Mouse (Mus musculus): Measurements from ENCODE around the gene Soat2.
"Not testable (repeated sequence)": the region's sequence is repeated elsewhere in the genome, so short reads cannot be mapped to it uniquely, and the experiment has no call there.

The Soat2 gene

DNA sequence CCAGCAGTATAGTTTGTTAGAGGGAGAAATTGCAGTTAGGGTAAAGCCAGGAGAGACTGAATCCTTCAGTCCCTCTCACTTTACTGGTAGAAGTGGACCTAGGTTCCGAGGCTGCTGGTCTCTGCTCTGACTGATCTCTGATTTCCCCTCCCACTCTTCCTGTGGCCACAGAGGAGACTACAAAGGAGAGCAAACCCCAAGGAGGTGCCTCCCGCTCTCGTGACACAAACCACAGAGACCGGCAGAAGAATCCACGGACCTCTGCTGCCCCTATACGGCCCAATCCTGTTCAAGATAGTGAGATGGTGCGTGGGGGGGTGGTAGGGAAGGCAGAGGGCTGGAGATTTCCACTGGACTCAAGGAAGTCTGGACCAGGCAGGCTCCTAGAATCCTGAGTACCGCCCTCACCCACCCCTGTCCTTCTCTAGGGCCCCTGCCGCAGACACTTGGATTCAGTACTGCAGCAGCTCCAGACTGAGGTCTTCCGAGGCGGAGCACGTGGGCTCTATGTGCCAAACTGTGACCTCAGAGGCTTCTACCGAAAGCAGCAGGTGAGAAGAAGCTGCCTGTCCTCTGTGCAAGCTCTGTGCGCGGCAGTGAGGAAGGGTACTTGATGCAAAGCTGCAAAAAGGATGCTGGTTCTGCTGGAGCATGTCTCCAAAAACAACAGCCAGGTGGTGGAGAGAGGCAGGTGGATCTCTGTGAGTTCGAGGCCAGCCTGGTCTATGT, 2.5 kb upstream of the Soat2 start:
- DNase-seq: no peak

DNA sequence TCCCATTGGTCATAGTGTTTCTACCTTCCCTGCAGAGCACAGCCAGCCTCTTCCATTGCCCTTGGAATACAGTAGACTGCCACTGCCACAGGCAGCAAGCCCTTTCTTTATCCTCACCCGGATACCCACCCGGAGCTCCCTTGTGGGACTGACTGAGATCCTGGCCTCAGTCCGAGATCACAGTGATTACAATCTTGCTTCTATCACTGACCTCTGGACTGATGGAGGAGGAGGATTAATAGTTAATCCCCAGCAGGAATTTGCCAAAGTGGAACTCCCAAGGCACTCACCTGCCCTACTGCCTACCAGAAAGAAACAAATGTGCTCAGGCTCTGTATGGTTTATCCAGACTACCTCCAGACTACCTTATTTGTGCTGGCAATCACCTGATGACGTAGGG, 765 bp upstream of the Soat2 start:
- no peak for DNase-seq

DNA sequence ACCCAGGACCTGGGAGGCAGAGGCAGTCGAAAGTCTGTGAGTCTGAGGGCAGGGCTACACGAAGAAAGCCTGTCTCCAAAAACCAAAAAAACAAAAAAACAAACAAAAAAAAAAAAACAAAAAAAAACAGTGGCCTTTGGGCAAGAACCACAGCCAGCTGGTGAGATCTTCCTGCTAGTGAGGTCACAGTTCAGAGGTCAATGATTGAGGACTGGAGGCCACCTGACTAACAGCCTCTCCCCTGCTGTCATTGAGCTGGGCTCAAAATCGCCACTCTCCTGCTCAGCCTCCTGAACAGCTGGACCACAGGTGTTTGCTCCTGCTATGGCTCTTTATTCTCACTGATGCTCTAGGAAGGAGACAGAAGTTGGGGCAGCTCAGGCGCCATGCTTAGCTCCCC, 2.3 kb downstream of the Soat2 start:
- DNase-seq: no peak

DNA sequence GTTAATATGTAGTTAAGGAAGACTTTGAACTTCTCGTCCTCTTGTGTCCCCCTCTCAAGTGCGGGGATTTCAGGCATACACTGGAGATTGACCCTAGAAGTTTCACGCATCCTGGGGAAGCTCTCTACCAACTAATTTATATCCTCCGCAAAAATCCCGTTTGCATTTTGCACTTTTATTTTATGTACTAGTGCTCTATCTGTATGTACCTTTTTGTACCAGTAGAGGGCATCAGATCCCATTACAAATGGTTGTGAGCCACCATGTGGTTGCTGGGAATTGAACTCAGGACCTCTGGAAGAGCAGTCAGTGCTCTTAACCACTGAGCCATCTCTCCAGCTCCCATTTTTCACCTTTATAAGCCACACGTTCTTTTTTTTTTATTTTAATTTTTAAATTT, 4.7 kb downstream of the Soat2 start:
- DNase-seq: not testable (repeated sequence)

DNA sequence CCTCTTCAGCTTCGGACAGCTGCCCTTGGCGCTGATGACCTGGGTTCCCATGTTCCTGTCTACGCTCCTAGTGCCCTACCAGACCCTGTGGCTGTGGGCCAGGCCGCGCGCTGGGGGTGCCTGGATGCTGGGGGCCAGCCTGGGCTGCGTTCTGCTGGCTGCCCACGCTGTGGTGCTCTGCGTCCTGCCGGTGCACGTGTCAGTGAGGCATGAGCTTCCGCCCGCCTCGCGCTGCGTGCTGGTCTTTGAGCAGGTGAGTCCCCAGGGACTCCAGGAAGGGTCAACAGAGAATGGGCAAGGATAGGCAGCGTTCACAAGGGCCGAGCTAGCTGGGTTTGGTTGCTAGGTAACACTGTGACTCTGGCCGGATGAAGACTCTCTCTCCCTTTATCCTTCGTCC, 6.5 kb downstream of the Soat2 start:
- DNase-seq: no peak

DNA sequence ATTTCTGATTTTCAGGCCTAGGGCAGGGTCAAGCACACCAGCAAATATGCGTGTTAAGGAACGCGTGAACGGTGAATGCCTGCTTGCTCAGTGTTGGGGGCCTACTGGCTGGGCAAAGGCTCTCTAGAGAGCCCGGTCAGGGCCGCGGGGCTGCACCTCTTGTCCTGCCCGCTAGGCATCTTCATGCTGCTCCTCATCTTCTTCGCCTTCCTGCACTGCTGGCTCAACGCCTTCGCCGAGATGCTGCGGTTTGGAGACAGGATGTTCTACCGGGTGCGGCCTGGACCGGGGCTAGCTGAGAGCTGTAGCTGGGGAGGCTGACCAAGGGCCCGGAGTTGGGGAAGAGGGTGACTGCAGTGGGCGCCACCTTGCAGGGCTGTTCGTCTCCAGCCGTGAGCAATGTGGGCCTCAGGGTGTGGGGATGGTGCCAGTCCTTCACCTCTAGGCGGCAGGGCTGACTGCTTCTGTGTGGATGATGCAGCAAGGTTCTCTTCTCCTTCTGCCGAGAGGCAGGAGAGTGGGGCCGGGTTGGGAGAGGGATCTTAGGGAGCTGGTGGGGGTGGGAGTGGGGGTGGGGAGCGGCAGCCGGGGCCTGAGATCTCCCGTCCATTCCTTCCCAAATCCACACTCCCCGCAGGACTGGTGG, 10.2 kb downstream of the Soat2 start:
- DNase-seq: no peak

DNA sequence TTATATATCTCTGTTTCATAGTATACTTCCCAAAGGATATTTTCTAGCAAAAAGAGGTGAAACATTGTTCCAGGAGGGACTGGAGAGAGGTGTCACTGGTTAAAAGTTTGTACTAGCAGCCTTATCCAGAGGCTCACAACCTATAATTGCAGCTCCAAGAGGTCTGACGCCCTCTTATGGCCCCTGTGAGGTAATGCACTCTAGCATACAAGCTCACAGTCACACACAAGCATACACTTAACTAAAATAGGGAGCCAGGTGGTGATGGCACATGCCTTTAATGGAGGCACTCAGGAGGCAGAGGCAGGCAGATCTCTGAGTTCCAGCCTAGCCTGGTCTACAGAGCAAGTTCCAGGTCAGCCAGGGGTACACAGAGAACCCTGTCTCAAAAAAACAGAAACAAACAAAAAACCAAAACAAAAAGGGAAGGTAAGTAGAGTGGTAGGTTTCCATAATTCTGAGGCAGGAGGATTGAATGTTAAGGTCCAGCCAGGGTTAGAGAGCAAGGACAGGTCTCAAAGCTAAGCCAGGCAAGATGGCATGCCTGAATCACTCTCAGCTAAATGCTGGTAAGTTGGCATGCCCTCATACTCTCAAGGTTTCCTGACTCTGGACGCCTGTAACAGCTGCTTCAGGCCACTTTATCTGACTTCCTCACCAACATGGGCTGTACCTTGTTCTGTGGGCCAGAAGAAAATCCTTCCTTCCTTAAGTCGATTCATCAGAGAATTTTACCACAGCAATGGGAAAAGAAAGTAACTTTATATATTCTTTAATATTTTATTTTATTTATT, 13.8 kb downstream of the Soat2 start:
- DNase-seq: no peak

DNA sequence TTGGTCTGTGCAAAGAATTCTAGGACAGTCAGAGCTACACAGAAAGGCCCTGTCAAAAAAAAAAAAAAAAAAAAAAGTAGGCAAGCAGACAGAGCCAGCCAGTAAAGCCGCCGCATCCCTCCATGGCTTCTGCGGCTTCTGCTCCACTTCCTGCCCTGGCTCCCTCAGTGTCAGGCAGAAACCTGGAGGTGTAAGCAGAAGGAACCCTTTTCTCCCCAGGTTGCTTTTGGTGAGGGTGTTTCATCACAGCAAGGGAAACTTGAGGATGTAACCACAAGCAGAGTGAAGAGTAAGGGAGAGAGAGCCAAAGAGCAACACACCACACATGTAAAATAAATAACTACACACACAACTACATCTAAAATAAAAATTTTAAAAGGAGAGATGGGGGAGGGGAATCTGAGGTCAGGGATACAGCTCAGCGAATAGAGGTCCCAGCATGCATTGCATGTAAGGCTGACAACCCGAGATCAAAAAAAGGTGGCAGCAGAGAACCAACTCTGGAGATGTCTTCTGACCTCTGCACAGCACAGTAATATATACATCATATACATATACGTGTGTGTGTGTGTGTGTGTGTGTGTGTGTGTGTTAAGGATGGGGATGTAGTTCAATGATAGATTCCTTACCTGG, 15.3 kb downstream of the Soat2 start:
- no peak for DNase-seq

DNA sequence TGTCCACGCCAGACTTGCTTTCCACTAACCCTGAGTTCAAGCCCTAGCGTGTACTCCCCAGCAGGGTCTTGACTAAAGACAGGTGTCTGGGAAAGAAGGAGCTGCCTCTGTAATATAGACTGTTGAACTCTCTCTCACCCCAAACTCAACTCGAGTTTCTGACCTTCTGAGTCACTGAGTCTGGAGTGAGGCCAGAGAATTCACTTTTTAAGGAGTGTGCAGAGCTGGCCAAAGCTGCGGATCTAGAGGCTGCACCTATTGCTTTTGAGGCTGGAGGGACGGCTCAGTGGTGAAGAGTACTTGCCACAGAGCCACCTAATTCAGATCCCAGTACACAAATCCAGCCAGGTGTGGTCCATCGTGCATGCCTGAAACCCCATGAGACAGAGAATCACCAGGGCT, 17.3 kb downstream of the Soat2 start:
- no peak for DNase-seq

DNA sequence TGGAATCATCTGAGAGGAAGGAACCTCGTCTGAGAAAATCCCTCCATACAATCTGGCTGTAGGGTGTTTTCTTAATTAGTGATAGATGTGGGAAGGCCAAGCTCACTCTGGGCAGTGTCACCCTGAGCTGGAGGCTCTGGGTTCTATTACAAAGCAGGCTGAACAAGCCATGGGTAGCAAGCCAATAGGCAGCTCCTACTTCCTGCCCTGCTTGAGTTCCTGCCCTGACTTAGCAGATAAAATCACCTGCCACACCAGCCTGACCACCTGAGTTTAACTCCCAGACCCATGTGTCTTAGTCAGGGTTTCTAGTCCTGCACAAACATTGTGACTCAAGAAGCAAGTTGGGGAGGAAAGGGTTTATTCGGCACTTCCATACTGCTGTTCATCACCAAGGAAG, 18.7 kb downstream of the Soat2 start:
- no peak for DNase-seq

DNA sequence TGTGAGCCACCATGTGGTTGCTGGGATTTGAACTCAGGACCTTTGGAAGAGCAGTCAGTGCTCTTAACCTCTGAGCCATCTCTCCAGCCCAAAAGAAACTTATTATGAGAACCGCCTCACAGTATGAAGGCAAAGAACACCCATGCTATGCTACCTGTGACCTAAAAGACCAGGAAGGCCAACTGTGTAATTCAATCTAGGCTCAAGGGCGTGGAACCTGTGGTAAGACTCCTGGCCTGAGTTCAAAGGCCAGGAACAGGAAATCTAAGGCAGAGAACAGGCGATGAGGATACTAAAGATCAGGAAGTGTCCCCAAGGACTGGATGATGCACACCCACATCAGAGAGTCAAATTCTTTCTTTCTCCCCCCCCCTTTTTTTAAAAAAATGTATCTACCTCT, 23.3 kb downstream of the Soat2 start:
- DNase-seq: no peak

DNA sequence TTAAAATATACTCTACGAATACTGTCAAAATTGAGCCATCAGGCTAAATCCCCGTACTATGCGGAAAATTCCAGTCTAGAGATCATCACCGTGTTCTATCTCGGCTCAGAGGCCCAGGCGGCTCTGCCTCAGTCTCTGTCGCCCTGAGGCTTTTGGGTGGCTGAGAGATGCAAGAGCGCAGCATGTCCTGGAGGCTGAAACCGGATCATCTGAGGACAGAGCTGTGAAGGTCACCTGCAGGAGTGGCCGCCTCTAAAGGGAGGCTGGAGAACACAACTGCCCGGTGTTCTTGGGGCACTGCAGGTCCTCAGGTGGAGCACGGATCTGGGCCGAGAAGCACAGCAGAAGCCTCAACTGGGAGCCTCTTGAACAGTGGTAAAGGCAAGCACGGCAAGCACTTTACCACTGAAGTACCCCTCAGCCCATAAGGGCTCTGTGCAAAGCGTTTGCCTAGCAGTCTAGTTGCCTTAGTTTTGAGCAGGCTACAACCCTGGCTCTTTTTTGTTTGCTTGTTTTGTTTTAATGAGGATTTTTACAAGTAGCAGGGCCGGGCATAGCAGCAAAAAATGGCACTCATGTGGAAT, 25.5 kb downstream of the Soat2 start:
- DNase-seq: no peak

DNA sequence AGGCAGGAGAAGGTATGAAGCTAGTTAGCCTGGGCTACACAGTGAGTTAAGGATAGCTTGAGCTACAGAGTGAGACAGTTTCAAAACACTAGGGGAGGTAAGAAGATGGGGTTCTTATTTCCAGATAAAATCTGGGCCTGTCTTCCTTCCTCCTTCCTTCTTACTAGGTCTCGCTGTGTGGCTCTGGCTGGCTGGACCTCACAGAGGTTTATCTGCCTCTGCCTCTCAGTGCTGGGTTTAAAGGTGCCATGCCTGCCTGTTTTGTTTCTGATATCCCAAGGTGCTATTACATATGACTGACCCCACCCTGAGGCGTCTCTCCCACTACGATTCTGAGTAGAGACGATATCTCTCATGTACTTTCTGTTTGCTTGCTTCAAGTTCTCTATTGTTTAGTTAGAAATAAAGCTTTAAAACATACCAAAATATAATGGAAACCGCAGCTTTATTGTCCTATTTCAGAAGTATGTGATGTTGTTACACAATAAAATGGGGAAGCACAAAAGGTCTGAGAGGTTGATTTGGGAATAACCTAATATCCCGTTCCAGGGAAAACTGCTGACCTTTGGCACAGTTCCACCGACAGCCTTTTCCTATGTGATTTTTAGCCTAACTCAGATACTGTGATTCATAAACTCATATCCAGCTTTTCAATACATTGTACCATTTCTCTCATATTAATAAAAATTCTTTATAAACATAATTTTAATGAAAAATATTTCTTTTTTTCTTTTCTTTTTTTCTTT, 26.4 kb downstream of the Soat2 start:
- DNase-seq: no peak

DNA sequence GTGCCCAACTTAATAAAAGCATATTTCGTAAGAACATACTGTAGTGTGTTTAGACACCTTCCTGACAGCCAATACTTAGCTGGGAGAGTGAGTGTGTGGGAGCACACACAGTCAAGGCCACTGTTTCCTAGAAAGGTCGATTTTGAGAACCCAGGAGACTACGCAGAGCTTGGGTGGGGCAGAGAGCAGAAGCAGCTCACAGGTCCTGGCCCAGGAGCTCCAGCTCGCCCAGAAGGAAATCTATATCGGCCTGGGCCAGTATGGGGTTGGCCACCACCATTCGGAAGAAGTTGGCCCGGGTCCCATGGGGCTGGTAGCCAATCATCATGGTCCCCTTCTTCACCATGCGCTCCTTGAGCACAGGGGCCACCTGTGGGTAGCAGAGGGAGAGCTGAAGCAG, 27.1 kb downstream of the Soat2 start:
- DNase-seq: no peak

DNA sequence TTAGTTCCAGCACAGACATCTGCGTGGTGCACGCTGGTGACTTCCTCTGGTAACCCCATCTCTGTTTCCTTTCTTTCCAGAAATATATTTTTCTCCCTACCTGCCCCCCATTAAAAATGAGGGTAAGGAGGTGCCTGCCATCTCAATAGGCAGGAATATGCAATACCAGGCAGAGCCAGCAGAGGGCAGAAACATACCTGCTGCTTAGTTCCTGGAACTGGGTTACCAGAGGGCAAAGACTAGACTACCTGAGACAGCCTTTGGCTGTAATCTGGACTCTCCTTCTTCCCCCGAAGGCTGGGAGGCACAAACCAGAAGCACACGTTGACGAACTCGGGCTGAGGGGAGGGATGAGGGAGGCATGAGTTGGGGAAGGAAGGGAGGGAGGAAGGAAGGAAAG, 28.0 kb downstream of the Soat2 start:
- peak; percentile 80 for DNase-seq

DNA sequence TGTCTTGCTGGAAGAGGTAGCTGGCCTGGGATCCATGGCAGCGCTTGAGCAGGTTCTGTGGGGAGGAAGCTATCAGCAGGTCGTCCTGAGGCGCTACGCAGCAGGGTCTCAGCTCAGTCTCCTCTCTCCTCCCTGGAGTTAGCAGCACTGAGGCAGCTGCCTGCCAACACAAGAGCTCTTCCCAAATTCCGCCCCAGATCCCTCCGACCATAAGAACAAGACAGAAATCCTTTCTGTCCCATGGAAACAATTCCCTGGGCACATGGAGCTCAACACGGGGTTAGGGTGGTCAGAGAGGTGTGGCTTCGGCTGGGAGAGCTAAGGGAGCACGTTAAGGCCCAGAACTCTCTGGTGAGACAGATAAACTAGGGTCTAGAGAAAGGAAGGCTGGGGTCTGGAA, 28.8 kb downstream of the Soat2 start:
- DNase-seq: no peak

DNA sequence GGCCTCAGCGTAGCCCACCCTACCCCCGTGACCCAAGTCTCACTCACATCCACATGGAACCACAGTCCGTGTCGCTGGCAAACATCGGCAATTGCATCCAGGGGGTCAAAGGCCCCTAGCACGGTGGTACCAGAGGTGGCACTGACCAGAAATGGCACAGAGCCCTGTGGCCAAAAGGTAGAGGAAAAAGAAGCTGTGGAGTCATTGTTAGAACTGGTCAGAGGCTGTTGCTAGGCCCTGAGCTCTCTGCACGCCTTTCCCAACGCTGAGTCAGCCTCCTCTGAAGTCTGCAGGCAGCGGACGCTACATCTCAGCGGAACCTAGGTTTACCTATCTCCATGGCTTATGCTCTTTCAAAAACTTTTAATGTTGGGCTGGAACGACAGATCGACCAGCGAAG, 29.6 kb downstream of the Soat2 start:
- no peak for DNase-seq

DNA sequence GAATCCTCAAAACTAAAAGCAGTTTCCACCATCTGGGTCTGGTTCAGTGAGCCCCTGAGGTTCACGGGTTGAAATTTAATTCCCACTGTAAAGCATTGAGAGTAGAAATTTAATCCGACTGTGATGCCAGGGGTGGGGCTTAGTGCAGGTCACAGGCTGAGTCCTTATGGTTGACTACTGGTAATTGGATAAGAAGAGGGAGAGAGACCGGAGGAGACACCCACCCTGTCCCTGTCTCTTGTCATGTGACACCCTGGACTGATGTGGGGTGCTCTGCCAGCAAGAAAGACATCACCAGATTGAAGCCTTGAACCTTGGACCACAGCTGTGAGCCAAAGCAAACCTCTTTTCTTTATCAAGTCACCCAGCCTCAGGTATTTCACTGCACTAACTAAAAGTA, 32.8 kb downstream of the Soat2 start:
- no peak for DNase-seq

DNA sequence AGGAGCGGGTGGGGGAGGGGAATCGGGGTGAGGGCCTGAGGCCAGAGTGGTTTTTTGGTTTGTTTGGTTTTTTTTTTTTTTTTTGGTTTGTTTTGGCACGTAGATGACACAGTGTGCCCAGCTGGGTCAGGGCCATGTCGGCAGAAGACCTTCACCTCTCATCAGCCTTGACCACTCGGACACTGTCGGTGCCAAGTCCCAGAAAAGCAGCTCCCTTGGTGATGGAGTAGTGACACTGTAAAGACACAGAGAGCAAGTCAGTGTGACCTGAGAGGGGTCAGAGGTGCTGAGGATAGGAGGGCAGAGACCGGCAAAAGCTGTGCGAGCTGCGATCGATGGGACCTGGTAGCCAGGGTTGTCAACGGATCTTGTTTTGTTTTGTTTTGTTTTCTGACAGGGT, 35.9 kb downstream of the Soat2 start:
- DNase-seq: no peak

DNA sequence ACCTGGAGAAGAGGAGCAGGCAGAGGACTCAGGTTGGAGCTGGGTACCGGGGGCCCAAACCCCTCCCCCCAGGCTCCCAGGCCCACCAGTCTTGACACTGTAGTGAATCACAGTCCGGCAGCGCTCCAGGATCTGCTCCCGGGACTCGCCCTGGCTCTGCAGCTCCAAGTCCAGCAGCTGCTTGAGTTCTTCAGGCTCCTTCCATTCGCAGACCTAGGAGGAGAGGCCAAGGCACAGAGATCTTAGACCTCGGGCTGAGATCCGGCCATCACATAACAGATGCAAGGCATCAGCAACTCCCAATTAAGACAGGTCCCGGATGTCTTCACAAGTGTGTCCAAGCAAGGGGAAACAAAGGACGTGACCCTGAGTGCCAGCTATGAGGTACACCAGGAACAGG, 37.8 kb downstream of the Soat2 start:
- DNase-seq: no peak

DNA sequence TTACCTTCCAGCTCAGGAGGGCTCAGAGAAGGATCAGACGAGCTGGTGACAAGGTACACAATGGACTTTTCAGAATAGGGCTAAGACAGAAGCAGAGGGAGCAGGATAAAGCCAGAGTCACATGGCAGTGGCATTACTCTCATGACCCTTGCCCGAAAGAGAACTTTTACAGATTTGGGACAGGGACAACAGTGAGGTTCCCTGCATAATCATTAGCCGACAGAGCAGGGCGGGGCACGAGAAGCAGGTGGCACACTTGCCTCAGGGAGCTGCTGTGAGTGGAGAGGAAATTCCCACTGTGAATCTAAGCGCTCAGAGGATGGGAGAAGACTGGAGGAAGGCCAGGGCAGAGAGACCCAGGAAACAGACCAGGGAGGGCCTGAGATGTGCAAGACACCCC, 38.6 kb downstream of the Soat2 start:
- DNase-seq: no peak

DNA sequence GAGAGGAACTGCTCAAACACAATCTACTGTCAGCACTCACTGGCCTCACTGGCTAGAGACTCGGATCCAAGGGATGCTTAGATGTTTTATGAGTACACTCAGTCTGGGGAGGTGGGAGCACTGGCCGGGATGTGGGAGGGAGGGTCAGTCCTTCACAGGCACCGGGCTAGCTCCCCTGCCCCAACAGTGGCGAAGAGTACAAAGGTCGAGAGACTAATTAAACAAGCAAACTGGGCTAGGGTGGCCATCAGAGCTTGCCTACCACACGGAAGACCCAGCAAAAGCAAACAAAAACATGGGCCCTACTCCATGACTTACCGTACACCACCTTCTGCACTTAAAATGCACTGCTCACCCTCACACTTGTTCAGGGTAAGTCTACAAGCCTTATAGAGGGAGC, 41.4 kb downstream of the Soat2 start:
- DNase-seq: no peak

Measured in cerebellum, adult 11 months (tissue).